Mouse (Mus musculus) MEL (cell line): ENCODE measurements around the gene Heg1.

Experiments used
- CTCF ChIP-seq, 3 experiments: IDR thresholded peaks in 2 of 3; conservative IDR thresholded peaks in 1 of 3; 2 replicates each; pipeline ENCODE4 v1.5.1; 2011 to 2012; ENCODE audit warnings: low read length in 3 of 3, low read depth in 2 of 3, mild to moderate bottlenecking in 2 of 3, improper control_type of control experiment in 1 of 3, inconsistent platforms in 1 of 3, mixed read lengths in 1 of 3, moderate library complexity in 1 of 3; ENCODE audit not compliant: control insufficient read depth in 1 of 3, insufficient read depth in 1 of 3, poor library complexity in 1 of 3, severe bottlenecking in 1 of 3
- POLR2A ChIP-seq, 2 experiments: IDR thresholded peaks; 2 replicates each; pipeline ENCODE4 v1.6.1; 2011 to 2012; ENCODE audit warnings: low read length in 2 of 2, mild to moderate bottlenecking in 2 of 2, control low read depth in 1 of 2, improper control_type of control experiment in 1 of 2, low read depth in 1 of 2, moderate library complexity in 1 of 2; ENCODE audit not compliant: control insufficient read depth in 1 of 2, insufficient read depth in 1 of 2, poor library complexity in 1 of 2
- ZC3H11A ChIP-seq: IDR thresholded peaks from 2 replicates; pipeline ENCODE4 v1.6.1; 2012; ENCODE audit warnings: low read depth, mild to moderate bottlenecking, inconsistent platforms, low read length, improper control_type of control experiment
- ZNF384 ChIP-seq: IDR thresholded peaks from 2 replicates; pipeline ENCODE4 v1.6.1; 2012; ENCODE audit warnings: low read depth, mild to moderate bottlenecking, inconsistent platforms, low read length, improper control_type of control experiment

- no peak for TF ChIP-seq CTCF (IDR thresholded peaks at IDR 0.05 in 2 of 3, conservative IDR thresholded peaks at IDR 0.05 in 1 of 3; ENCODE audit: control insufficient read depth in 1 of 3, insufficient read depth in 1 of 3, low read depth in 2 of 3, low read length in 3 of 3, poor library complexity in 1 of 3, severe bottlenecking in 1 of 3)
- no peak for TF ChIP-seq POLR2A (IDR thresholded peaks at IDR 0.05; ENCODE audit: control insufficient read depth in 1 of 2, insufficient read depth in 1 of 2, low read depth in 1 of 2, low read length in 2 of 2, poor library complexity in 1 of 2)
- no peak for TF ChIP-seq ZC3H11A
- no peak for TF ChIP-seq ZNF384
These were observed 71.1 kb downstream of the Heg1 start for GRCm38 (mm10) chr16:33755293-33755692.
